Mouse (Mus musculus) CH12.LX (cell line): ENCODE measurements around the gene Gapvd1. TPM values are rescaled to one million over a fixed set of nuclear protein-coding genes. Genes with fewer than 3 reads are reported as not detected.

Source experiments
- DNase-seq: peaks from one replicate; pipeline ENCODE4 v3.0.0-alpha.2; 2013; ENCODE audit errors: extremely low read depth
- H3K27ac ChIP-seq: 2 replicates; pipeline ENCODE4 v1.5.1; 2012; ENCODE audit warnings: low read depth, mild to moderate bottlenecking, control low read depth, moderate library complexity; ENCODE audit not compliant: insufficient read depth
- H3K27me3 ChIP-seq: replicated peaks from 2 replicates; pipeline ENCODE3; 2012; ENCODE audit warnings: inconsistent platforms
- H3K36me3 ChIP-seq, 2 experiments: replicated peaks in 1 of 2; 2 replicates each; pipeline versions ENCODE3 to v1.6.1; 2012; ENCODE audit warnings: inconsistent platforms in 1 of 2, low read length in 1 of 2, mild to moderate bottlenecking in 1 of 2, mixed read lengths in 1 of 2, moderate library complexity in 1 of 2; ENCODE audit not compliant: control insufficient read depth in 1 of 2, insufficient read depth in 1 of 2
- H3K4me1 ChIP-seq, 2 experiments: 2 replicates each; pipeline ENCODE4 v1.6.1; 2012; ENCODE audit warnings: inconsistent platforms in 1 of 2, moderate library complexity in 1 of 2; ENCODE audit not compliant: insufficient read depth in 2 of 2, control insufficient read depth in 1 of 2
- H3K4me2 ChIP-seq: 2 replicates; pipeline ENCODE4 v1.6.1; 2012; ENCODE audit warnings: low read depth, mild to moderate bottlenecking, control low read depth; ENCODE audit not compliant: poor library complexity, insufficient read depth, severe bottlenecking
- H3K4me3 ChIP-seq, 3 experiments: fragments of 150-350 bp in 1 of 3; sonication (generic) in 1 of 3; replicated peaks in 1 of 3; 2 replicates each; pipeline versions ENCODE3 to v1.5.1; 2011 to 2012; ENCODE audit warnings: low read depth in 2 of 3, low read length in 2 of 3, mild to moderate bottlenecking in 2 of 3, moderate library complexity in 2 of 3, control low read depth in 1 of 3, improper control_type of control experiment in 1 of 3, inconsistent platforms in 1 of 3, mixed read lengths in 1 of 3; ENCODE audit not compliant: poor library complexity in 1 of 3
- H3K79me2 ChIP-seq: replicated peaks from 2 replicates; pipeline ENCODE4 v1.6.1; 2012; ENCODE audit warnings: mild to moderate bottlenecking, moderate library complexity; ENCODE audit not compliant: control insufficient read depth, poor library complexity, insufficient read depth, severe bottlenecking; ENCODE audit errors: extremely low read depth
- H3K9ac ChIP-seq: 2 replicates; pipeline ENCODE4 v1.6.1; 2012; ENCODE audit warnings: low read depth, mild to moderate bottlenecking, control low read depth, moderate library complexity; ENCODE audit not compliant: insufficient read depth
- H3K9me3 ChIP-seq: replicated peaks from 2 replicates; pipeline ENCODE3; 2012; ENCODE audit warnings: low read length, inconsistent platforms, mixed read lengths
- CHD2 ChIP-seq: IDR thresholded peaks from 2 replicates; pipeline ENCODE4 v1.6.1; 2011; ENCODE audit warnings: low read length, improper control_type of control experiment
- CTCF ChIP-seq, 2 experiments: IDR thresholded peaks in 1 of 2; conservative IDR thresholded peaks in 1 of 2; 2 replicates each; pipeline ENCODE4 v1.5.1; 2011 to 2012; ENCODE audit warnings: low read depth in 2 of 2, low read length in 2 of 2, improper control_type of control experiment in 1 of 2, inconsistent platforms in 1 of 2, mild to moderate bottlenecking in 1 of 2, moderate library complexity in 1 of 2
- ELF1 ChIP-seq: IDR thresholded peaks from 2 replicates; pipeline ENCODE4 v1.6.1; 2014; ENCODE audit warnings: low read depth, mild to moderate bottlenecking, inconsistent platforms, low read length, improper control_type of control experiment
- HCFC1 ChIP-seq: IDR thresholded peaks from 2 replicates; pipeline ENCODE4 v1.6.1; 2012; ENCODE audit warnings: low read depth, mild to moderate bottlenecking, inconsistent platforms, low read length, improper control_type of control experiment
- IRF4 ChIP-seq: IDR thresholded peaks from 2 replicates; pipeline ENCODE4 v1.6.1; 2014; ENCODE audit warnings: low read depth, mild to moderate bottlenecking, inconsistent platforms, low read length, improper control_type of control experiment
- JUN ChIP-seq: IDR thresholded peaks from 2 replicates; pipeline ENCODE4 v1.6.1; 2011; ENCODE audit warnings: low read depth, mild to moderate bottlenecking, low read length, improper control_type of control experiment, moderate library complexity; ENCODE audit not compliant: insufficient read depth
- JUND ChIP-seq: conservative IDR thresholded peaks from 2 replicates; pipeline ENCODE4 v1.6.1; 2011; ENCODE audit warnings: low read depth, low read length, improper control_type of control experiment
- MAX ChIP-seq: IDR thresholded peaks from 2 replicates; pipeline ENCODE4 v1.6.1; 2011; ENCODE audit warnings: low read length, improper control_type of control experiment
- MAZ ChIP-seq: IDR thresholded peaks from 2 replicates; pipeline ENCODE4 v1.6.1; 2012; ENCODE audit warnings: low read depth, mild to moderate bottlenecking, inconsistent platforms, low read length, improper control_type of control experiment, moderate library complexity
- MEF2A ChIP-seq: IDR thresholded peaks from 2 replicates; pipeline ENCODE4 v1.6.1; 2014; ENCODE audit warnings: low read depth, mild to moderate bottlenecking, inconsistent platforms, low read length, improper control_type of control experiment, borderline replicate concordance
- MXI1 ChIP-seq: IDR thresholded peaks from 2 replicates; pipeline ENCODE4 v1.6.1; 2011; ENCODE audit warnings: mild to moderate bottlenecking, low read depth, low read length, improper control_type of control experiment
- MYC ChIP-seq: IDR thresholded peaks from 2 replicates; pipeline ENCODE4 v1.6.1; 2011; ENCODE audit warnings: low read depth, mild to moderate bottlenecking, improper control_type of control experiment, low read length
- NRF1 ChIP-seq: IDR thresholded peaks from 2 replicates; pipeline ENCODE4 v1.6.1; 2014; ENCODE audit warnings: low read depth, mild to moderate bottlenecking, inconsistent platforms, low read length, improper control_type of control experiment, moderate library complexity
- PAX5 ChIP-seq: IDR thresholded peaks from 2 replicates; pipeline ENCODE4 v1.6.1; 2012; ENCODE audit warnings: low read length, inconsistent platforms, mixed read lengths
- POLR2A ChIP-seq: IDR thresholded peaks from 2 replicates; pipeline ENCODE4 v1.6.1; 2011; ENCODE audit warnings: low read depth, mild to moderate bottlenecking, improper control_type of control experiment, low read length
- POLR2AphosphoS2 ChIP-seq: IDR thresholded peaks from 2 replicates; pipeline ENCODE4 v1.6.1; 2011; ENCODE audit warnings: low read depth, low read length, improper control_type of control experiment
- RAD21 ChIP-seq: IDR thresholded peaks from 2 replicates; pipeline ENCODE4 v1.6.1; 2011; ENCODE audit warnings: low read depth, mild to moderate bottlenecking, low read length, improper control_type of control experiment, moderate library complexity
- RCOR1 ChIP-seq: conservative IDR thresholded peaks from 2 replicates; pipeline ENCODE4 v1.6.1; 2012; ENCODE audit warnings: low read depth, mild to moderate bottlenecking, inconsistent platforms, low read length, improper control_type of control experiment
- SIN3A ChIP-seq: IDR thresholded peaks from 2 replicates; pipeline ENCODE4 v1.6.1; 2012; ENCODE audit warnings: low read length, improper control_type of control experiment, inconsistent platforms
- SMC3 ChIP-seq: IDR thresholded peaks from 2 replicates; pipeline ENCODE4 v1.6.1; 2011; ENCODE audit warnings: low read depth, low read length, improper control_type of control experiment
- TCF12 ChIP-seq: IDR thresholded peaks from 2 replicates; pipeline ENCODE4 v1.6.1; 2014; ENCODE audit warnings: low read depth, mild to moderate bottlenecking, inconsistent platforms, low read length, improper control_type of control experiment
- USF1 ChIP-seq: IDR thresholded peaks from 2 replicates; pipeline ENCODE4 v1.6.1; 2014; ENCODE audit warnings: low read depth, mild to moderate bottlenecking, inconsistent platforms, low read length, improper control_type of control experiment
- USF2 ChIP-seq: conservative IDR thresholded peaks from 2 replicates; pipeline ENCODE4 v1.6.1; 2011; ENCODE audit warnings: low read depth, low read length, improper control_type of control experiment
- ZC3H11A ChIP-seq: IDR thresholded peaks from 2 replicates; pipeline ENCODE4 v1.6.1; 2012; ENCODE audit warnings: low read depth, mild to moderate bottlenecking, inconsistent platforms, low read length, improper control_type of control experiment
- ZNF384 ChIP-seq: IDR thresholded peaks from 2 replicates; pipeline ENCODE4 v1.6.1; 2012; ENCODE audit warnings: low read depth, low read length, improper control_type of control experiment, inconsistent platforms
- dilution Hi-C: fragments of 300-500 bp; cut with MboI; formaldehyde crosslinking; loops from 2 replicates; pipeline ENCODE4 v1.14.3; 2020; ENCODE audit warnings: low sequenced_read_pairs; ENCODE audit not compliant: extremely low pct_unique_long_range_greater_than_20kb, extremely low pct_ligation_motif_present
- in situ Hi-C: fragments of 300-500 bp; cut with MboI; formaldehyde crosslinking; loops from 3 replicates; pipeline ENCODE4 v1.14.3; 2019; ENCODE audit warnings: low sequenced_read_pairs, low pct_ligation_motif_present, low pct_unique_long_range_greater_than_20kb, mixed read lengths
- polyA plus RNA-seq: library from polyadenylated mRNA; unstranded; fragments of >175 nt; gene quantifications from 2 replicates; pipeline ENCODE4 v1.2.1, GENCODE M21; 2012; ENCODE audit warnings: low read depth; ENCODE audit not compliant: insufficient read length
- total RNA-seq, 2 experiments: library from RNA; depleted of rRNA; stranded (reverse); fragments of 300-350 nt in 1 of 2; fragments of >200 nt in 1 of 2; gene quantifications; 2 replicates each; pipeline ENCODE4 v1.2.3; 2012 to 2014

The Gapvd1 gene
- total and polyA plus RNA-seq, 3 experiments = 45.1 to 71.3 (median 47.0) TPM

DNA sequence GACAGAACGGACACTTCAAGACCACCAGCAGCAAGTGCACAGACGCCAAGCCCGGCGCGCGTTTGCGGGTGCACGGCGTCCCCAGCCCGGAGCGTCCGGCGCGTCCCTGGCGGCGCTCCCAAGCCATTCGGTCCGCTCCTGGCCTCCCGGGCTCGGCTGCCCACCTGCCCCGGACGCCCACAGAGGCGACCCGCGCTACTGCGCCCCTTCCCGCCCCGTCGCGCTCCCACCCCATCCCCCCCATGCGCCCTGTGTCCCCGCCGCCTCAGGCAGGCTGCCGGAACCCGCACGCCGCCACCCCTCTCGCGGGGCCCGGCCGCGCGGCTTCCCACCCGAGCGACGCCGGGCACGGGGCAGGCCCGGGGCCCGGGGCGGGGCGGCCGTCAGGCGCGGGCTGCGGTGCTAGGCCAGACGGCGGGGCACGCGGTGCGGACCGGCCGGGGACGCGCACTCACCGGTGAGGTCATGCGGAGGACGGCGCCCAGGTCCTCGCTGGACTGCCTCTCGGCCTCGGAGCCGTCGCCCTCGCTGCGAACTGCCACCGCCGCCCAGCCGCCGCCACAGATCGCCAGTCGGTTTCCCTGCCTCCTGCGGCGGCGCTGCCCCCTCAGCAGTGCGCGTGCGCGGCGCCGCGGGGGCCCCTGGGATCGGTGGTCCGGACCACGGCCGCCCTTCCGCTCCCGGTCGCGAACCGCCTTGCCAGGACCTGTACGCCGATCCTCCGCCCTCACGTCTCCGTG, 1.1 kb downstream of the Gapvd1 start (continued):
- TF ChIP-seq JUND (no peak), NRF1 (peak; percentile 94), POLR2AphosphoS2 (no peak), USF2 (no peak), RAD21 (no peak), MAZ (no peak), USF1 (no peak), PAX5 (no peak)

DNA sequence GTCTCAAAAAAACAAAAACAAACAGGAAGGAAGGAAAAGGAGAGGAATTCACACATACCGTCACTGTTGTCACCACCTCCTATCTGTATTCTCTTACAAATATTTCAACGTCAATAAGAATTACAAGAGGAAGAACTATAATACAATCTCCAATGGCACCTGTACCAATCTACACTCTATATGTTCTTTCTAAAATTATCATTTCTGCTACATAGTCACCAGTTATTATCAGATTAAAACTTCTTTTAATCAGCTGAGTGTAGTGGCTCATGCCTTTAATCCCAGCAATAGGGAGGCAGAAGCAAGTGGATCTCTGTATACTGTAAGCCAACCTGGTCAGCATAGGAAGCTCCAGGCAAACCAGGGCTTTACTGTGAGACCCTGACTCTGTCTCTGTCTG, 4.8 kb downstream of the Gapvd1 start:
- no peak for DNase-seq

DNA sequence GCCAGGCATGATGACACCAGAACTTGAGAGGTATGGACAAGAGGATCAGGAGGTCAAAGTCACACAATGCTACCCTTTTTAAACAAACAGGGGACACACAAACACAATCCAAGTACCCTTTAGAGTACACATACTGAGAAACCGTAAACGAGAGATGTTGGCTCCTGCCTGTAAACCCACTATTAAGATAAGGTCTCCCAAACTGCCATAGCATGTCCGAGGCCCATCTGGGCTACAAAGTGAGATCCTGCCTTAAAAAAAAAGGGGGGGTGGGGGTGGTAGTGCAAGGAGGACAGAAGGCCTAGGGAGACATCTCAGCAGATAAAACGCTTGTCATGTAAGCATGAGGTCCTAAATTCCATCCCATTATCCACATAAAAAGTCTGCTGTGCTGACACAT, 6.6 kb downstream of the Gapvd1 start:
- Histone ChIP-seq H3K36me3 (peaks cover 2 to 38% of the 10 kb centered on the region in 2 experiments), H3K27me3 (no peaks in the 10 kb centered on the region), H3K27ac (no peak overlapping the region), H3K9ac (no peak overlapping the region), H3K9me3 (no peaks in the 10 kb centered on the region), H3K79me2 (peaks cover 48% of the 10 kb centered on the region), H3K4me3 (no peak overlapping the region), H3K4me2 (no peak overlapping the region), H3K4me1 (peaks cover 0 to 23% of the 10 kb centered on the region in 2 experiments; a peak in 2 of 4 replicates)
- in situ Hi-C loops = no loop called here
- DNase-seq = no peak
- TF ChIP-seq SMC3 (no peak), JUN (no peak), ELF1 (no peak), MYC (no peak), CTCF (conservative IDR thresholded peaks at IDR 0.05 in 1 of 2, IDR thresholded peaks at IDR 0.05 in 1 of 2; ENCODE audit: low read depth in 2 of 2, low read length in 2 of 2) (no peak), IRF4 (no peak), POLR2A (no peak), JUND (no peak), MEF2A (no peak), MAX (no peak), CHD2 (no peak), ZNF384 (no peak), MAZ (no peak)
- dilution Hi-C loops = no loop called here

More for the DNA sequence above, 4.8 kb downstream of the Gapvd1 start:
- Histone ChIP-seq H3K36me3 (peaks cover 0 to 31% of the 10 kb centered on the region in 2 experiments), H3K27ac (no peak overlapping the region), H3K4me2 (no peak overlapping the region), H3K9me3 (no peaks in the 10 kb centered on the region), H3K27me3 (no peaks in the 10 kb centered on the region), H3K4me3 (no peak overlapping the region), H3K9ac (no peak overlapping the region), H3K4me1 (peaks cover 0 to 27% of the 10 kb centered on the region in 2 experiments; a peak in 2 of 4 replicates), H3K79me2 (peaks cover 51% of the 10 kb centered on the region)
- TF ChIP-seq ZNF384 = no peak
- no peak for TF ChIP-seq HCFC1
- TF ChIP-seq ZC3H11A = no peak
- TF ChIP-seq SIN3A = no peak
- TF ChIP-seq RCOR1 = no peak
- TF ChIP-seq PAX5 = no peak
- no peak for TF ChIP-seq TCF12
- no peak for TF ChIP-seq POLR2A
- TF ChIP-seq MYC = no peak
- no peak for TF ChIP-seq MXI1
- in situ Hi-C loops (no loop called here), dilution Hi-C loops (no loop called here)
